Mouse (Mus musculus) ES-Bruce4 (cell line): ENCODE data around the gene Pdilt.

Source experiments
- CTCF ChIP-seq: IDR thresholded peaks from one replicate; pipeline ENCODE4 v1.8.1; 2011; ENCODE audit warnings: low read depth, low read length
- EP300 ChIP-seq: IDR thresholded peaks from 2 replicates; pipeline ENCODE4 v1.6.1; 2011; ENCODE audit warnings: low read depth, low read length; ENCODE audit not compliant: insufficient read depth
- POLR2A ChIP-seq: IDR thresholded peaks from one replicate; pipeline ENCODE4 v1.8.1; 2011; ENCODE audit warnings: low read length; ENCODE audit not compliant: insufficient read depth

DNA sequence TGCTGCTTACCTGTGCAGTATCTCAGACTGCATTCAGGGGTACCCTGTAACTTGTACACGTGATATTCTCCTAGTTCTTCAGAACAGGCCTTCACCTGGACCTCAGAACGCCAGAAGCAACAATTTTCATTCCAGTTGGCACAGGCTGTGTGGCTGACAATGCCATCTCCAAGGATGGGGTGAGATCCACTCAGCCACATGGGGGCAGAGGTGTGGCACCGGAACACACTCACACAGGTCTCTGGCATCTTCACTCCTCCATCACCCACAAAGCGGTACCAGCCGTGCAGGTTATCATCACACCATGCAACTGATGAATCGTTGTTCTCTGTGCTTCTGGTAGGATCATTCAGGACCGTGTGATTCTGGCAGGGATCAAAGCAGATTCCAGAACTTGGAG is 69.1 kb downstream of the Pdilt start:
- TF ChIP-seq POLR2A (no peak), CTCF (no peak), EP300 (no peak)
